Mouse (Mus musculus) bone marrow, adult 2 months (tissue): ENCODE results near the gene Lat2.

ENCODE experiments used
- CTCF ChIP-seq: fragments of 200-500 bp; IDR thresholded peaks from 2 replicates; pipeline ENCODE4 v1.5.1; 2011; ENCODE audit warnings: low read length, control low read depth; ENCODE audit not compliant: control insufficient read depth, insufficient read depth
- POLR2A ChIP-seq: fragments of 200-500 bp; IDR thresholded peaks from 2 replicates; pipeline ENCODE4 v1.6.1; 2011; ENCODE audit warnings: low read depth, mild to moderate bottlenecking, control low read depth, low read length, borderline replicate concordance; ENCODE audit not compliant: control insufficient read depth

DNA sequence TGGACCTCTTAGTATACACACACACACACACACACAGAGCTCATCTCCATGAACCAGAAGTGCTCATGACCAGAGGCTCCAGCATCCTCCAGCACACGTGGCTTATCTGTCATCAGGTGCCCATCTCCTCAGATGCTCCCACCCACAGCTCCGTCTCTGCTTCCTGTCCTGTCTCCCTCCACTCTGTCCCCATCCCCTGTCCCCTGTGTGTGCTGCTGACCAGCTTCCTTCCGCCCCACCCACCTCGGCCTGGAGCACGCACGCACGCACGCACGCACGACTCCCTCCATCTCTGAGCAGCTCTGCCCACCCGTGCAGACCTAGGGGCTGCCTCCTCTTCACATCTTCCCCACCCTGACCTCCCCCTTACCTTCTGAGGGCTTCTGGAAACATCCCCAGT lies 10.4 kb downstream of the Lat2 start:
- no peak for TF ChIP-seq POLR2A
- no peak for TF ChIP-seq CTCF
